Mouse (Mus musculus) gastrocnemius, postnatal 36 days (tissue): ENCODE data around the gene Ms4a7. TPM values are rescaled to one million over a fixed set of nuclear protein-coding genes. Genes with fewer than 3 reads are reported as not detected.
"Not testable (repeated sequence)": the region's sequence is repeated elsewhere in the genome, so short reads cannot be mapped to it uniquely, and the experiment has no call there.

Experiments used
- DNase-seq, 2 experiments: peaks; one replicate each; pipeline ENCODE4 v3.0.0; 2022
- intact Hi-C: fragments of 180-260 bp; cut with DNase I; formaldehyde crosslinking; loops from one replicate; pipeline ENCODE4 v1.15.1; 2025
- long read RNA-seq, 2 experiments: library from polyadenylated mRNA; stranded (forward); transcript quantifications; one replicate each; pipeline ENCODE4 v2.0.0; 2021
- total RNA-seq, 2 experiments: library from RNA; stranded (reverse); gene quantifications; 2 replicates each; pipeline ENCODE4 v1.2.3; 2021

Ms4a7 gene
- under 1 TPM; 0.25 to 0.33 TPM for total RNA-seq
- long read RNA-seq, experiment 1: 0 reads
- long read RNA-seq, experiment 2: 0 reads

DNA sequence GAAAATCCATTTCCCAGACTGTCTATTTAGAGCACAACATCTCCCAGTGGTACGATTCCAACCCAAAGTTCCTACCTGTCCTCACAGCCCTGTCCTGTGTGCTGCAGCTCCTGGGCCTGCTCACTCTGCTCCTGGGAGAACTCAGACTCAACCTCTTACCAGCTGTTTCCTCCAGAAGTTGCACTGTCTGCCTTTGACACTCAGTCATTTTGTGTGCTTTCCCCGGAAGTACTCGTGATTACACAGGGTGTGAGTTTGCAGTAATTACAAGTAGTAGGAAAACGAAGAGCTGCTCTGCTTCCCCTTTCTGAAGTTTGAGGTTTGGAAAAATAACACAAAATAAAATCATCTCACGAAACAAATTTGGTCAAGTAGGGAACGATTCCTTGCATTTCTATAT is at the start of gene Ms4a7:
Ms4a7 (minus strand) TSS at position 215 of the 400 bp plus-strand sequence.
- DNase-seq: no peak
- intact Hi-C loops: no loop called here

DNA sequence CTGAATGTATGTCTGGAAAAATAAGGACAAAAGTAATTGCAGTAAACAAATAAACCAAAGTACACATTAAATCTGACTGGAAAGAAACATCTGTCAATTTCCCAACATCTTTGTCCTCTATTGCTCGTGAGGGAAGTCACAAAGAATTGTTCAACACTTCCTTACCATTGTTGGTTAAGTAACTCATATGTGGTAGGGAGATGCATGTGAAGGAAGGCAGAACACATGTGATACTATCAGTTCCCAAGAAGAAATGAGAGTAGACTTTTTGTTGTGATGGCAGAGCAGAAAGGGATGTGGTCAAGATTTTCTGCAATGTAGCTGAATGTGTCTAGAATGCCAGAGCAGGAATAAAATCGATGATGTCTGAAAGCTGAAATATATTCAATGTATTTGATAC is 40.5 kb upstream of the Ms4a7 start:
- intact Hi-C loops: no loop called here

DNA sequence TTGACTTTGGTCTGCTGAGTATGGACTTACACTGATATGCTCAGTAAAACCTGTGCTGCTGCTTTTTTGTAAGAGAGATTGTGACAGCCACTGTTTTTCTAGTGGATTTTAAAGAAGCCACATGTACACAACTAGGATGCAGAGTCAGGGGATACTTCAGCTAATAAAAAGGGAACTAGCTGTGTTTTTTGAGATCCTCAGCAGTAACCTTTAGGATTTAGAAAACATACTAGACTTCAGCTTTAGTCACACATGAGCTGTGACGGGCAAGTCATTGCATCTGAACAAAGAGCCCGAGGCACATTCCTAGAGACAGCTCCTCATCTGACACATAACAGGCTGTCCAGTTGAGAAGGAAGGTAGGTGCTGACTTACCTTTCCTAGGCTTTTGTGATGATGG is 39.3 kb upstream of the Ms4a7 start, which contains the start of gene Ms4a4a:
Ms4a4a (plus strand) TSS at position 251 of the 400 bp plus-strand sequence.
- no peak for DNase-seq
- intact Hi-C loops: no loop called here

More for the DNA sequence above, 40.5 kb upstream of the Ms4a7 start:
- no peak for DNase-seq

DNA sequence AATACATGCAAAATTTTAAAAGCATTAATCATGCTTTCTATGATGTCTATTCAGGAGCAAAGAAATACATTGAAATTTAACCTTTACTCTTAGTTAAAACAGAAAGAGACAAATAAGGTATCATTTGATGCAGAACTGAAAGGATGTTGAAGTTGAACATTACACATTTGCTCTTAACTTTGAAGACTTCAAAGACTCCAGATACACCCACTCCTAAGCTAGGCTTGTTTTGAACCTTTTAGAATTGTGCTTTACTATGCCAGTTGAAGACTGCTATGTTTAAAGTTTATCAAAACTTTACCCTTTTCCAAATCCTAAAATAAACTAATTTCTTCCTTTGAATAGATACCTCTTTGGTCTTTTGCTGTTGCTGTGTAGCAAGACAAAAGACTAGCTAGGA is 35.2 kb upstream of the Ms4a7 start:
- no peak for DNase-seq
- intact Hi-C loops: no loop called here

DNA sequence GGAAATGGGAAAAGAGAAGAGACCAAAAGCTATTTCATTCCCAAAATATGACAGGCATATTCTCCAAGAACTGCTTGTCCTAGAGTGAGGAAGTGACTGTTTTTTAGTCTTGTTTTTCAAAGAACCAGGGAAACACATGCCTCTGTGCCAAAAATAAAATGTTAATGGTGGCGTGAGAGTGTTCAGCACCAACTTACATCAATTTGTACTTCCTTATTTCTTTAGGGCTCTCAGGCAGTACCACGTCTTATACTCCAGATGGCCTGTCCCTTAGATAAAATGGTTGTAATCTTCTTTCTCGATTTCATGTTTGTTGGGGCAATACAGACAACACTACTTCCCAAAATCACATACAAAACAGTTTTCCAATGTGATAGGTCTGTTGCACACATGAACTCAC is 32.4 kb upstream of the Ms4a7 start:
- DNase-seq: no peak
- intact Hi-C loops: no loop called here

DNA sequence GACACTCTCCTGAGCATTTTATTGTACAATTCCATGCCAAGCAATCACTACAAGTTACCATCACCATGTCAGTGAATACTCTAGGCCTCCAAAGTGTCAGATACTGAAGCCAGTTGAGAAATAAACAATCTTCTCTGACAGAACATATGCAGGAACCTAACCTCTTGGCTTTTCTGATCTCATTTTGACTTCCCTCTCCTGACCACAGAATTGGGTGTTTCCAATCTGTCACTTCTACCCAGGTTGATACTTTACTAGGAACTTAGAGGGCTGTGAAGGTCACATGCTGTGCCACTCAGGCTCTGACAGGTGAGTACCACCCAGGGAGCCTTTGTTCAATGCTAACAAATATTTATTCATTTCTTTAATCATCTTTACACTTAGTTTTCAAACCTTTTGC is 26.1 kb upstream of the Ms4a7 start:
- intact Hi-C loops: no loop called here
- no peak for DNase-seq

DNA sequence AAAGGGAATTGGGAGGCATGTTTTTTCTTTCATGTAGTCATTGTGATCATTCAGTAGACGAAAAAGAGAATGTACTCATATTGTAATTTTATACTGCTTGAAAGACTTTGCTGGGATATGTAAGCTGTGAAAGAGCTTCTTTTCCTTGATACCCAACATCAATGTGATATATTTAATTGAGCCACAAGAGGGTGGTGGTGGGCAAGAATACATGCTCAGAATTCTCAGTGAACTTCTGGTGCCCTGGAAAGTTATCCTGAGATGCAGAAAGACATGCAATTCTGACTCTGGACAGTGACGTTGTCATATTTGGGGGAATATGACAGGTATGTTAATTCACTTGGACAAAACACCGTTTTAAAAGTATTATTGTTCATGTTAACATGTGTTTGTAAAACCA is 24.2 kb upstream of the Ms4a7 start:
- no peak for DNase-seq
- intact Hi-C loops: no loop called here

DNA sequence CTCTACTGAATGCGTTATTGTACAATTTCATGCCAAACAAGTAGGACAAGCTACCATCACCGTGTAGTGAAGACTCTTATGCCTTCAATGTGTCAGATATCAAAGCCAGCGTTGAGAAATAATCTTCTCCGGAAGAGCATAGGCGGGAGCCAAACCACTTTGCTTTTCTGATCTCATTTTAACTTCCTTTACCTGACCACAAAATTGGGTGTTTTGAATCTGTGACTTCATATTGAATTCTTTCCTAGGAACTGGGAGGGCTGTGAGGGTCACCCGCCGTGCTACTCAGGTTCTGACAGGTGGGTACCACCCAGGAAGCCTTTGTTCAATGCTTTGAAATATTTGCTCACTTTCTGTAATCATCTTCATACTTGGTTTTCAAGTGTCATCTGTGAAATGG is 19.8 kb upstream of the Ms4a7 start:
- intact Hi-C loops: loop anchor here (10.0 kb wide), 1 partner anchor 249 kb away; the partner anchor contains the start of gene Ms4a6d
- DNase-seq: no peak

DNA sequence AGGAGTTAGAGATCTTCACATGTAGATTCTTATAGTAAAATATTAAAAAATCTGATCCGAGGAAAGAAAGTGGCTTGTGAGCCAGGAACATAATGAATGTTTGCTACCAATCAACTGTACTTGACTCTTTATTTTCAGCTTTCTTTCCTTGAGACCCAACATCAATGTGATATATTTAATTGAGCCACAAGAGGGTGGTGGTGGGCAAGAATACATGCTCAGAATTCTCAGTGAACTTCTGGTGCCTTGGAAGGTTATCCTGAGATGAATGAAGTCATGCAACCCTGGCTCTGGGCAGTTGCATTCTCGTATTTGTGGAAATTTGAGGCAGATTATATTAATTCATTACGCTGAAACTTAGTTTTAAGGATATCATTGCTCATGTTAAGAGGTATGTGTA is 15.9 kb upstream of the Ms4a7 start:
- no peak for DNase-seq
- intact Hi-C loops: loop anchor here (10.0 kb wide), 1 partner anchor 253 kb away; the partner anchor contains the start of gene Ms4a6d

DNA sequence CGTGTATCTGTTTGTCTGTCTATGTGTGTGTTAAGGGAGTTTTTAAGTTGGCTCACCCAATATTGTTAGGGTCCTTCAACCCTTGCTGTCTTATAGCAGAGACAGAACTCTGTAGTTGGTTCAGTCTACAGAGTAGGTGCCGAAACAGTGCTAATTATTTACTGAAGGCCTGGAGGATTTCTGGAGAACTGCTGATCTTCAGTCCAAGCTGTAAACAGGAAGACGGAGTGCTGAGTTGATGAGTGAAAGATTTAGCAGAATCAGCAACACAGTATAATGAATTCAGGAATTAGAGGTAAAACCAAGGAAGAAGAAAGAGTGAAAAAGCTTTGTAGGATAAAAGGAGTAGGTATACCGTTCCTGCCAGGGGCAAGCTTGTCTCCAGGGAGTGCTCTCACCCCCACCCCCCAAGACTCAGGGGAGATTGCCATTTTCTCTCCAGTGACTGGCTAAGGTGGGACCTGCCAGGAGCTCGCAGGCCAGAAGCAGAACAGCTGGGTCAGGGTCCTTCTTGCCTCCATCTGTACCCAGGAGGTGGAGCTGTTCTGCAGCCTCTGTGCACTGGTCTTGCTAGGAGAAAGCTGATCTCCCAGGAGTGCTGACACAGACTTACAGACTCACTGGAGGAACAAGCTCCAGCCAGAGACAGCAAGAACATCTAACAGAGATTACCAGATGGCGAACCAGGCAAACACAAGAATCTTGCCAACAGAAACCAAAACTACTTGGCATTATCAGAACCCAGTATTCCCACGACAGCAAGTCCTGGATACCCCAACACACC is 13.9 kb upstream of the Ms4a7 start:
- intact Hi-C loops: loop anchor here (10.0 kb wide), 1 partner anchor 255 kb away; the partner anchor contains the start of gene Ms4a6d
- peak in 1 of 2 experiments; percentile 4 for DNase-seq

DNA sequence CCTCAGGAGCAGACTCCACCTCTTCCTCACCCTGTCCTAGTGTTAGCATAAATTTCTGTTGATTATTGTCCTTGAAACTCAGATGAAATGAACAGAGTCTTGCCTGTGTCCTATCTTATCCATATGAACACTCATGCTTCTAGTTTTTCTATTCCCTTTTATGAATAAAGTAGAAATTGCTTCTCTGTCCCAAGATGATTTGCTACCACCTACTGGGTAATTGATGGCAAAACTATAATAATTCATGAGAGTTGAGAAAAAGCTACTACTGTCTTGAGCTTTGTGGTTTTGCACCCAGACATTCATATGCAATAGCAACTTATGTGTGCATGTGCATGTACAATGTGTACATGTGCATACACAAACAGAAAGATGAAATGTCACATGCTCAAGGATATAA is 8.0 kb upstream of the Ms4a7 start:
- no peak for DNase-seq
- intact Hi-C loops: no loop called here

DNA sequence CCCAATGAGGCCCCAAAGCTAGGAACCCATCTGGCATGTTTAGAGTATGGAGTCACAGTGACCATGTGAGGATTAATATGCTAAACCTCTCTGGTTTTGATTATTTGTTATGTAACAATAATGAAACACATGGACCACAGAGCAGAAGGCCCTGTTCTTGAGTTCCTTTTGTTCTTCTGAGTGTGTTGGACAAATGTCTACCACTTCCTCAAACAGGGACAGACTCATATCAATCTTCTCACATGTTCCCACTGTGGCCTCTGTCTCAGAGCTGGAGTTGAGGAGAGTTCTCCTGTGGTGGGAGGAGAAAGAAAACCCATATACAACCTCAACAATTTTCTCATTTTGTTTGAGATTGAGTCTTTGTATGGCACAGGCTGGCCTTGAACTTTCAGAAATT is 7.2 kb upstream of the Ms4a7 start:
- intact Hi-C loops: no loop called here
- DNase-seq: no peak

DNA sequence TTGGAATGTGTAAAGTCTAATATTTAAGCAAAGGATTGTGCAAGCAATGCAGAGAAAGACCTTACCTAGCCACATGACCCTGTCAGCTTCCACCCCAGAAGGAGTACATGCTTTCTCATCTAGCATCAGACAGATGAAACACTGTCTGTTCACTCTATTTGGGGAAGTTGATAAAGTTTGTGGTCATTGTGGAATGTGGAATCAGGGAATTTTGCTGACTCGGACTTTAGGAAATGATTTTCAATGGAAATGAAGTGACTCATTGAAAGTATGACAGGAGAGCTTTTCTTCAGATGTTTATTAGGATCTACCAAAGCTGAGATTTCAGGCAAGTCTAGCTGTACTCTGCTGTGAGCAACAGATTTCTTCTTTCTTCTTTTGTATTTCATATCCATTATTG is 14.8 kb downstream of the Ms4a7 start:
- no peak for DNase-seq
- intact Hi-C loops: no loop called here

DNA sequence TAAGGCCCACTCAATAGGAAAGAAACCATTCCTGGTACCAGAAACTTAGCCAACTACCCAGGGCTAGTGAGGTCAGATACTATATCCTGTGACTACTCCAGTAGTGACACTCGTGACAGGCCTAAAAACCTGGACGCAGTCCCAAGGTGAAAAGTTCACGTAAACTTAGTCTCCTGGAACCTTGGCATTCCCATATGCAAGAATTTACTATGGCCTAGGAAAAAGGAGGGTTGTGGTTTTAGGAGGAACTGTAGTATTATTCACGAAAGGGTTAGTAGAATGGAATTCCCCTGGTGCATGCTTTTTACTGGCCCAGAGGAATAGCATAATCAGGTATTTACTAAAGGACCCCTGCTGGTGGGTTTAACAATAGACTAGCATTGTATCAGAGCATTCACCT is 19.2 kb downstream of the Ms4a7 start:
- DNase-seq: no peak
- intact Hi-C loops: no loop called here

DNA sequence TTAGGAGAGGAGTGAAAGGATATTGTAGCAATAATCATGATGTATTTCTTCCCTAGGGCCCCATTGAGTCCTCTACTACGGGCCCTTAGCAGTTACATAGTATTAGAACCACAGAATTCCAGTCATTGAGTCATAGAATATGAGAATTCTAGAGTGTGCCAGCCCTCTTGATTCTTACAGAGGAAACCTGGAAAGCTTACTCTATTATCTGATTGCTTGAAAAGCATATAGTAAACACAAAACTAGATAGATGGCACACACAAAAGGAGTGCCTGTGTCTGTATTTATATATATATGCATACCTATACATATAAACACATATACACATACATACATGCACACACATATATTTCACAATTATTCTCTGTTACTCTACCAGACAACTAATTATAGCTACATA is 21.6 kb downstream of the Ms4a7 start, which contains the start of gene Ms4a14:
Ms4a14 (minus strand) TSS at position 101 of the 400 bp plus-strand sequence.
- DNase-seq: no peak
- intact Hi-C loops: no loop called here

DNA sequence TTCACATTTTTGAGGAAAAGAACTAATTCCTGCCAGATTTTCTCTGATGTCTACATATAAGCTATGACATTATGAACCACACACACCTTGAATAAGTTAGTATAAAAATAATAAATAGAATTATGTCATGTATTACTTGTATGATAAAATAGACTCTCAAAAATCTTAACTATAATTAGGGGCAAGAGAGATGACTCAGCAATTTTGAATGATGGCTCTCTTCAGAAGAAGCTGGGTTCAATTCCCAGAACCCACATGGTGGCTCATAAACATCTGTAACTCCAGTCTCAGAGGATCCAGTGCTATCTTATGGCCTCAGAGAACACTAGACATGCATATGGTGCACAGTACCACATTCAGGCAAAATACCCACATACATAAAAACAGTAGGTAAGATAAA is 27.1 kb downstream of the Ms4a7 start:
- intact Hi-C loops: no loop called here
- no peak for DNase-seq

DNA sequence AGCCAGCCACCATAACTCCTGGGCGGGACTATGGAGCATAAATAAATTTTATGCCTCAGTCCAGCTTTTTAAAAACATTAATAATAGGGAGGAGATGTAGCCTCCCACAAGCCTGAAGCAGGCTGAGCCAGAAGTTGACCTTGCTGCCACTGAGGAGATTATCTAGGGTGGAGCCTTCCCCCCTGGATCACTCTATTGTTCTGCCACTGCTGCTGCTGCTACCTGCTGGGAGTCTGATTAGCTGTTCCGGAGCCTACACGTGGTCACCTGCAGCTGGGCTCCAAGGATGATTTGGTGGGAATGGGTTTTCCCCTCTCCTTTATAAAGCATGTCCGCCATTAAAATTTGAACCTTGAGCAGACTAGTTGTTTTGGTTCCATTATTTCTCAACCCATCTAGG is 36.4 kb downstream of the Ms4a7 start:
- DNase-seq, intact Hi-C loops: not testable (repeated sequence)

DNA sequence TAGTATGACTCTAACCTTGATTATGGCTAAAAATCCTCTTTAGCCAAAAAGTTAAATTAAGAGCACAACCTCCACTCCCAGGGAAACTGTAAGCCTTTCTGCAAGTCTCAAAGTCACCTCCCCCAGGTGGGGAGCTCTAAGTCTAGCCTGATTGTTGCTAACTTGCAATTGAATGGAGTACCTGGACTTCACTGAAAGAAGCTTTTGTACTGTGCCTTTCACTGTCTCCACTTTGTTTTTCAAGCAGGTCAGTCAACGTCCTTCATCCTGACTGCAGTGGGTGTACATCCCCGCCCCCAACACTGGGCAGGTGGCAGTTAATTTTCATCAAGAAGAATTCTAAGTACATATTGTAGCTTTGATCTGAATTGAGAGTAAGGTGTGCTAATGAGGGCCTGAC is 37.0 kb downstream of the Ms4a7 start:
- intact Hi-C loops: no loop called here
- no peak for DNase-seq

DNA sequence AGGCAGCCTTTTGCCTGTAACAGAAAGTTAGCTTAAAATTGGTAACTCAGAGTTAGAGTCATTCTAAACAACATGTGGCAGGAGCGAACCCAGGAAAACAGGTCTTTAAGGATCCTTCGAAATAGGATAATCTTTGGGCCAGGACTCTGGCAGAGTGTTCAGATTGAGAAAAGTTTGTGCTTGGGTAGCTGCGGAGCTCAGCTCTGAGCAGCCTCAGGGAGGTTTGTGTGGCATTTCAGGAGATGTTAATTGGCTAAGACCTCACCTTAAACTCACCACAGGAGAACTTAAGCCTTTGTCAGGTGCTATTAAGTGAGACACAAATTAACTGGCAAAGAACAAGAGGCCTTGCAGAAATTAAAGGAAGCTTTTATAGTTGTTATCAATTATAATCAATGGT is 42.3 kb downstream of the Ms4a7 start:
- DNase-seq, intact Hi-C loops: not testable (repeated sequence)

DNA sequence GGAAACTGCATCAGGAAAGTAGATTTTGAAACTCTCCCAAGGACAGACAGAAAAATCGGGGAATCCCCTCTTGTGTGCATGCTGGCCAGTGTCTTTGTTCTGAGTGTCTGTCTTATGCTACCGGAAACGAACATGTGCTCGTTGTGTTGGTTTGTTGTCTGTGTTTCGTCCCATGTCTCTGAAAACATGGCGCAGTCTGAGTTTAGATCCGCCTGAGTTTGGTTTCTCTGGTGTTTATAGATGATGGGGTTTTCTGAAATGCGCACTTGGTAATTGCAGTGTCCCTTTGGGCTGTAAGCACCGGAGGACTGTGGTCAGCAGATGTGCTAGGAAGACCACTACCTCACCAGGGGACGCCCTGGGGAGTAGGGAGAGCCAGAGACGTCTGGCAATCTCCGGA is 43.0 kb downstream of the Ms4a7 start:
- intact Hi-C loops: no loop called here

DNA sequence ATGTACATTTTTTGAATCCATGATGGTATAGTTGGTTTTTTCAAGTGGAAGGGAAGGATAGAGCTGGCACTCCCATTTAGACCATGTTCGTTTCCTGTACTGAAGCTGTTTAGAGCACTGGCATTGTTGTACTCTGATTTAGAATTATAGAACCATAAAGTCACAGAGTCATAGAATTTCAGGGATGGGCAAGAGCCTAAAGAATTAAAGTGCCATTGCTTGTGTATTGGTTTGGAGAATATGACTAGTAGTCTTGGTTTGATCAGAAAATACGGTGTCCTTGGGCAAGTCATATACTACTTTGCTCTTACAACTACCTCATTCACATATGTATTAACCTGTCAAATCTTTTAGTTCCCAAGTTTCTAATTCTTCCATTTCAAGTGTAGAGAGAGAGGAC is 52.2 kb downstream of the Ms4a7 start, which contains the start of gene Ms4a5:
Ms4a5 (minus strand) TSS at position 101 of the 400 bp plus-strand sequence.
- intact Hi-C loops: no loop called here

More for the DNA sequence above, 43.0 kb downstream of the Ms4a7 start:
- DNase-seq: peak in 1 of 2 experiments; percentile 17

DNA sequence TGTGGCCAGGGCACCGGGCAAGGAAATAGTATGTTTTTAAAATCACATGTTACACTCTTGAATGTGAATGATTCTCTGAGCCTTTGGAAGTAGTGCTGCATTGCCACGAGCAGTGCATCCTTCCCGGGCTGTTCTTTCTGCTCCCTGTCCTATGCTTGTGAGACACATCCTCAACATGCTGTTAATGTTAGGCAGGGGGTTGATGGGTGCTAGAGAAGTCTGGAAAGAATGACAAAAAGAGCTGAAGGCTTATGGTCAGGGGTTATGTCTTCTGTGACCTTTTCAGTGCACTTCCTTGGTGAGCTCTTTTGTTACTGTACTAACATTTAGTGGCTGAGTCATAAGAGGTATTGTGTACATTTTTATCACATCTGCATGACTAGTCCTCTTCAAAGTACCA is 55.7 kb downstream of the Ms4a7 start:
- intact Hi-C loops: no loop called here

More for the DNA sequence above, 52.2 kb downstream of the Ms4a7 start, which contains the start of gene Ms4a5:
- no peak for DNase-seq

More for the DNA sequence above, 55.7 kb downstream of the Ms4a7 start:
- DNase-seq: no peak
